Mouse (Mus musculus) right cerebral cortex, postnatal 4 days (tissue): Measurements from ENCODE around the gene Trim61.

Source experiments
- DNase-seq: peaks from one replicate; pipeline ENCODE4 v3.0.0-alpha.2; 2022

Gene Trim61

DNA sequence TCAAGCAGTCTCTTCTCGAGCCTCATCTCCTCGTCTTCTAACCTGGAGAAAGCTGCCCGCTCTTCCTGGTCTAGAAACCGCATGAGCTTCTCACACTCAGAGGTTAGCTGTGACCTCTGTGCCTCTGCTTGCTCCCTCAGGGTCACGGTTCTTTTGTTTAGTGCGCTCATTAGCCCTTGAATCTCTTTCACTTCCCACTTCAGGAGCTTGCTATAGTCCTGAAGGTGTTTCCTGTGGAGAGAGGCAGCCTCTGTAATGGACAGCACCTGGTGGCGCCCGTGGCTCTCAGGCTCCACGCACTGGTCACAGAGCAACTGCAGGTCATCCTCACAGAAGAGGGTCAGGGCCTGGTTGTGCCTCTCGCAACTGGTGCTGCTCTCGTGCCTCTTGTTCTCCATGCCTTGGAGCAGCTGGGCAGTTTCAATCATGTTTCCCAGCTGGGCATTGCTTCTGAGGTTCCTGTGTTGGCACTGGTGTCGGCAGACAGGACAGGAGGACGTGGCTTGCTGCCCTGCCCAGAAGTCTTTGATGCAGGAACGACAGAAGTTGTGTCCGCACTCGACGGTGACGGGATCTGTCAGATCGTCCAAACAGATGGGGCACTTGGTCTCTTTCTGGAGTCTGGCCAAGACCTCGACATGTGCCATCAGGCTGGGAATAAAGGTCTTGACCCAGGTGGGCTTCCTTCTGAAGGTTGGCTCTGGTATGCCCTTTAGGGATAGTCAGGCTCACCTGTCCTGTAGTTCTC is 35.0 kb downstream of the Trim61 start:
- DNase-seq: no peak
